Mouse (Mus musculus) c-Kit-positive CD71-positive TER-119-negative erythroid progenitor cells, embryonic 14.5 days (primary cell): ENCODE results near the gene Lrrk1.
A peak's percentile ranks its signal among the peaks of the same experiment; 100 is the strongest.

Experiments
- DNase-seq: peaks from one replicate; pipeline ENCODE4 v3.0.0-alpha.2; 2013; ENCODE audit warnings: low read depth

The Lrrk1 gene

GRCm38 (mm10) chr7:66184026-66184425 lies 204.1 kb downstream of the Lrrk1 start:
- DNase-seq = no peak

DNA sequence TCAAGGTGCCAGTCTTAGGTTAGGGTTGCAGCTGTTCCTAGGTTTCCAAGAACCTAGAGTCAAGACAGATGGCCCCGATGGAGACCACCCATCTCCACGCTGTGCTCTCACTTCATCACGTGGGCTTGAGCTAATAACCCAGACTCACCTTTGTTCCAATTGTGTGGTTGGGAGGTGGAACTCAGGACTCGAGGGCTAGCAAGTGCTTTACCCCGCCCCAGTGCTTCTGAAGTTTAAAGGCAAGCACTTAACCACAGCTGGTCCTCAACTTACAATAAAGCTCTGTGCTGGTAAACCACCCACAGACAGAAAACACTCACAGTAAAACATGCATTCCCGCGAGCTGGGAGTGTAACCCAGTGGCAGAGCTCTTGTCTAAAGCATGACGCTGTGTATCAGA lies 204.7 kb downstream of the Lrrk1 start:
- no peak for DNase-seq

GRCm38 (mm10) chr7:66182075-66182715 lies 206.0 kb downstream of the Lrrk1 start:
- no peak for DNase-seq

DNA sequence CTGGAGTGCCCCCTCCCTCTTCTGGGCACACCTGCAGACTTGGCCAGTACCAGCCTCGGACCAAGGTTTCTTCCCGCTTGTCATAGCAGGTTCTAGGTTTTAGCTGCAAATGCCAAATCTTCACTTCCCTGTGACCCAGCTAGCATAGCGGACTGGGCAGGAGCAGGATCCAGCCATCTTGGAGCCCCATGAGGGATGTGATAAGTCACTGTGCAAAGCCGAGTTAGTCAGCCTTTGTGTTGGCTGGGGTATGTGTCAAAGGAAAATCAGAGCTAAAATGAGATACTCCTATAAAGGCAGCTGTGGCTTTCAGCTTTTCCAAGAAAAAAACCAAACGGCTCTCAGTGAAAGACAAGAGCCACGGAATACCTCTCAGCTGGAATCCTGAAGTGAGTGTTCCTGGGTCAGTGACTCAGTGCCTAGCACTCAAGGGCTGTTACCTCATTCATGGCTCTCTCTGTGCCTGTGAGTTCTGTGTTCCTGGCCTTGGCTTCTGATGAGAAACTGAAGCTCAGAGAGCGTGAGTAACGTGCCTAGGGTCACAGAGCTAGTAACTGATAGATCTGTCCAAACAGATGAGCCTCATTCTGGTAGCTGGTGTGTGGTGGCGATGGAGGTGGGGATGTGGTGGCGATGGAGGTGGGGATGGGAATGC lies 207.3 kb downstream of the Lrrk1 start:
- no peak for DNase-seq

DNA sequence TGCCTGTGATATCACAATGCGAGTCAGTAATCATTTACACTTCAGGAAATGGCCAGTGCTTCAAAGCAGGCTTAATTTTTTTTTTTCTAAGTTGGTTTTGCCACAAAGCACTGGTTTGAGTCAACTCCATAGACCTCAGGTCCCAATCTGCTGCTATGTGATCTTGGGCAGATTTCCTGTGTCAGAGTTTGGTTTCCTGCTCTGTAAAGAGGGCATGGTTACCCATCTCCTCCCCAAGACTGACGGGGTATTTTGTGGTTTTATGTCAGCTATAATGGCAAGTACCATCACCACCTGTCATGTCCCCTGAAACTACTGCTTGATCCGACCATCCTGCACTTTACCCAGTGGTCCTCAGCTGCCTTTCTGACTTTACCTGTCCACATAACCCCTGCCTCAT lies 207.9 kb downstream of the Lrrk1 start:
- DNase-seq = no peak

DNA sequence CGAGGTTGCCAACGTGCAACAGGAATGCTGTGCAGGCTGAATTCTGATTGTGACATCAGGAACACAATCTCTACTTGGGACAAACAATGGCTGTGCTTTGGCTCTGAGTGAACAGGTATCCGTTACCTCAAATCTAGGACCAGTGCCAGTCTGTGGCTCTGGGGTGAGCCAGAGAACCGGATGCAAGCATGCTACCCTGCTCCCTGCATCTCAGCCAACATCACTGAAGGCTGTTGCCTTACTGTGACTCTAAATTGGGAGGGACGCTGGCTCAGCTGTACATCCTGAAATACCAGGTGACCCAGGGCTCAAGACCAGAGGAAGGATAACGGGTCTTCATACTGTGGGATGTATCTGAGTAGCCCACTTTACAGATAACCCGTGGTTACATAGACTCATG lies 208.4 kb downstream of the Lrrk1 start:
- DNase-seq = no peak

- DNase-seq = no peak
Observed at GRCm38 (mm10) chr7:66179120-66179581, 209.0 kb downstream of the Lrrk1 start.

DNA sequence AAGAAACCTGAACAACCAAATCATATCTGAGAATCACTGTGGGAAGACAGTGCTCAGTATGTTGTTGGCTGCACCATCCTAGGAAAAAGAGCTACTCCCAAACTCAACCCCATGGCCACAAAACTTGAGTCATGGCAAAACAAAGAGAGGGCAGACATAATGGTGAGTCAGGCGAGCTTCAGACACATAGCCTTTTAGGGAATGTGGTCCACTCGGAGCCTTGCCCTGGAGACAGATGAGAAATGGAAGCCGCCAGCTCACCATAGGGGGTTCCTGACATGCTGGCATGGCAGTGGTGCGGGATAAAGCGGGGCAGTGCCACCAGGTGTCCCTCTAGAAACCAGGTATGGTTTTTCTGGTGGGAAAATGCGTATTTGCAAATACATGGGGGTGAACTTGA lies 210.0 kb downstream of the Lrrk1 start:
- no peak for DNase-seq

DNA sequence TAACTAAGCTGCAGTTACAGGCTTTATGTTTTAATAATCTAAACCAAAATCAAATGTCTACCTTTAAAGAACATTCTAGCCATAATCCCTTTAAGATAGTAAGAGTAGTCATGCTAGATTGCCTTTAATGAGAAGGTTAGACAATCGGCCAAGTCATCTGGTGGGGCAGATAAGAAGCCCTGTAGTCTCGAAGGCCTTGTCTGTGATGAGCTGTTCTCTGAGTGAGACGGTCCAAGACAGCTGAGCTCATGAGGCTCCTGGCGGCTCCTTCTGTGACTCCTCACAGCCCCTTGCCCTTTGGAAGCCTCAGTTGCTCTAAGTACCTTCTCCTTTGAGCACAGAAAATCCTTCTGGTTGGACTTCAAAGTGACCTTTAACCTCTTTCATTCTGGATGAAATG lies 211.2 kb downstream of the Lrrk1 start:
- peak; percentile 71 for DNase-seq
